Mouse (Mus musculus) spleen, adult 2 months (tissue): Measurements from ENCODE around the gene Eif5a2.

ENCODE experiments used
- CTCF ChIP-seq: fragments of 200-500 bp; IDR thresholded peaks from 2 replicates; pipeline ENCODE4 v1.5.1; 2011; ENCODE audit warnings: mild to moderate bottlenecking, inconsistent platforms; ENCODE audit not compliant: insufficient read depth, insufficient read length, insufficient replicate concordance; ENCODE audit errors: extremely low read depth
- POLR2A ChIP-seq: fragments of 200-500 bp; IDR thresholded peaks from 2 replicates; pipeline ENCODE4 v1.6.1; 2011; ENCODE audit warnings: low read depth, low read length, inconsistent platforms

DNA sequence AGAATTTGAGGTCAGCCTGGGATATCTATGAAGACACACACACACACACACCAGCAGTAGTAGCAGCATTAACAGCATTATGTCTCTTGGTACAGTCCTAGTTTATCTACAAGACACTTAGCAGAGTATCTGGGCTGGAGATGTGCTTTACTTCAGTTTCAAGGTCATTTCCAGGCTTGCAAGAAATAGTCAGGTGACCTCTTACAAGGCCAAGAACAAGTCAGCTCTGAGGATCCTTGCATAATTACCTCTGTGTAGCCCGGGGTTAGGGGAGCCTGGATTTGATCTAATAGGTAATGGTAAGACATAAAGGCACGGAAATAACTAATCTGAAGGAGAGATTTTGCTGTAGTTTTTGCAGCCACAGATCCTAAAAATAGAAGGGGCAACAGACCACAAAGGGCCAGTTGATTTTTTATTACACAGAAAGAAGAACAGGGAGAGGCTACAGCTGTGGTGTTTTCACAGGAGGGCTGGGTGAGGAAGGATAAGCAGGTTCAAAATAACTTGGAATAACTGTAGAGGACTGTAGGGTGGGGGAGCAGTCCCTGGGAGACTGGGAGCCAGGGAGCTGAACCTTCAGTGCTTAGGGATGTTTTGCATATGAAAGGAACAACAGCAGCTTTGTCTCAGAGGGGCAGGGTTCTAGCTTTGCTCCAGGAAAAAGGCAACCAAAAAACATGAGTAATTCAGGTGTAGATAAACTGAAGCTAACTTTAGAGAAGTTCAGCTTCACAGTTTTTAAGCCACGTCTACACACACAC is 61.0 kb downstream of the Eif5a2 start:
- TF ChIP-seq CTCF (no peak), POLR2A (no peak)
